Mouse (Mus musculus) neural tube, embryonic 10.5 days (tissue): ENCODE results near the gene Cyp19a1.

Source experiments
- DNase-seq: peaks from one replicate; pipeline ENCODE4 v3.0.0-alpha.2; 2017; ENCODE audit warnings: low spot score; ENCODE audit errors: extremely low spot score

Cyp19a1 gene

DNA sequence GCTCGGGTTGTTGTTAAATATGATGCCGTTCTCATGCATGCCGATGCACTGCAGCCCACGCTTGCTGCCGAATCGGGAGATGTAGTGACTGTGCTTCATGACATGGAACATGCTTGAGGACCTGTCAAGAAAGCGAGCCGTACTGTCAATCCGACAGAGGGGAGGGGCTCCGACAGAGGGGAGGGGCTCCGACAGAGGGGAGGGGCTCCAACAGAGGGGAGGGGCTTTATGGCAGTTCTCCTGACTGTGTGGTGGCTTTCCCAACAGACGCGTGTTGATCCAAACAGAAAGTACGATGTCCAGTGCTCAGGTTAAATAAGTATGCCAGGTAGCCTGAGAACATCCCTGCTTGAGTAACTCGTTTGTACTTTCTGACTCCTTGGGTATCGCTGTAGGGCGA is 87.7 kb downstream of the Cyp19a1 start:
- DNase-seq, result no peak

- no peak for DNase-seq
Measured at GRCm38 (mm10) chr9:54169489-54169888, 98.4 kb downstream of the Cyp19a1 start.

- DNase-seq, result no peak
Measured at GRCm38 (mm10) chr9:54168425-54168824, 99.5 kb downstream of the Cyp19a1 start.

GRCm38 (mm10) chr9:54163117-54163516 is 104.8 kb downstream of the Cyp19a1 start:
- no peak for DNase-seq

DNA sequence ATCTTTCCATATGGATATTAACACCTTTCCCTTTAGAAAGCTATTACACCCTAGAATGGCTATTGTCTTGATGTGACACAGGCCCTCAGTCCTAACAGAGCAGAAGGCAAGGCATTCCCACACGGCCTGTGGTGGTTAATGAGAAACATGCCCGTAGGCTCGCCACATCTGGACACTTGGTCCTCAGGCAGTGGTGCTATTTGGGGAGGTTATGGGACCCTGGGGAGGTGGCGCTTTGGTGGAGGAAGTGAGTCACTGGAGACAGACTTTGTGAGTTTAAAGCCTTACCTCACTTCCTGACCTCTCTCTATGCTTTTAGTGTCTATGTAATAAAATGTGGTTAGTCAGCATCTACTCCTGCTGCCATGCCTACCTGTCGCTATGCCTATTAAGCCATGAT is 114.2 kb downstream of the Cyp19a1 start:
- peak; percentile 24 for DNase-seq

- no peak for DNase-seq
Measured at GRCm38 (mm10) chr9:54139191-54139590, 128.7 kb downstream of the Cyp19a1 start.
